Mouse (Mus musculus) embryonic facial prominence, embryonic 13.5 days (tissue): Measurements from ENCODE around the gene Tcap. TPM values are rescaled to one million over a fixed set of nuclear protein-coding genes. Genes with fewer than 3 reads are reported as not detected.
"Not testable (repeated sequence)": the region's sequence is repeated elsewhere in the genome, so short reads cannot be mapped to it uniquely, and the experiment has no call there.

Experiments
- ATAC-seq: fragments of 200-750 bp; cut with Nextera tagmentation; 2 replicates; pipeline ENCODE4 v1.8.0; 2017; ENCODE audit warnings: low read depth; ENCODE audit not compliant: insufficient number of reproducible peaks, insufficient read depth, low FRiP score, low TSS enrichment
- H3K27ac ChIP-seq: fragments of 300-500 bp; sonication (generic); 2 replicates; pipeline ENCODE4 v1.5.1; 2015; ENCODE audit warnings: moderate library complexity, mild to moderate bottlenecking, inconsistent platforms
- H3K27me3 ChIP-seq: fragments of 300-500 bp; sonication (generic); 2 replicates; pipeline ENCODE4 v1.6.1; 2015; ENCODE audit warnings: mild to moderate bottlenecking, inconsistent platforms
- H3K36me3 ChIP-seq: fragments of 300-500 bp; sonication (generic); 2 replicates; pipeline ENCODE4 v1.6.1; 2015; ENCODE audit warnings: mild to moderate bottlenecking, inconsistent platforms
- H3K4me1 ChIP-seq: fragments of 300-500 bp; sonication (generic); 2 replicates; pipeline ENCODE4 v1.6.1; 2015; ENCODE audit warnings: inconsistent platforms
- H3K4me2 ChIP-seq: fragments of 300-500 bp; sonication (generic); 2 replicates; pipeline ENCODE4 v1.6.1; 2015; ENCODE audit warnings: moderate library complexity, mild to moderate bottlenecking, inconsistent platforms
- H3K4me3 ChIP-seq: fragments of 300-500 bp; sonication (generic); 2 replicates; pipeline ENCODE4 v1.5.1; 2015; ENCODE audit warnings: mild to moderate bottlenecking, inconsistent platforms
- H3K9ac ChIP-seq: fragments of 300-500 bp; sonication (generic); 2 replicates; pipeline ENCODE4 v1.6.1; 2015; ENCODE audit warnings: mild to moderate bottlenecking, inconsistent platforms
- H3K9me3 ChIP-seq: fragments of 300-500 bp; sonication (generic); 2 replicates; pipeline ENCODE4 v1.6.1; 2016; ENCODE audit warnings: inconsistent platforms
- WGBS: fragments of 180-500 bp; shearing (Covaris S2); methylation state at CpG from one replicate; pipeline ENCODE4 v1.1.7; 2015; ENCODE audit warnings: mixed read lengths; 5-methylcytosine and 5-hydroxymethylcytosine counted together
- polyA plus RNA-seq: library from polyadenylated mRNA; unstranded; fragments of >200 nt; fragmentation: Nextera tagmentation; extraction: Ambion mirVana; gene quantifications from 2 replicates; pipeline ENCODE4 v1.2.1, GENCODE M21; 2015

The Tcap gene
- polyA plus RNA-seq, 1 experiment from 2014 or later = 0.89 TPM

- Histone ChIP-seq H3K9me3 (no peaks in the 10 kb centered on the region), H3K27me3 (no peaks in the 10 kb centered on the region), H3K36me3 (peaks cover 37% of the 10 kb centered on the region), H3K4me3 (no peak overlapping the region), H3K9ac (peak overlapping the region; percentile 21; the same call in 1 of the 2 replicates), H3K4me1 (peaks cover 14% of the 10 kb centered on the region), H3K27ac (no peak overlapping the region), H3K4me2 (0 out of 2 replicates have a peak overlapping the region, but pooled peaks have one; percentile 5)
- 34% methylated on average over 10 of the region's 10 CpGs for WGBS
- ATAC-seq = no peak
Observed at GRCm38 (mm10) chr11:98371556-98372240, 11.9 kb upstream of the Tcap start.

DNA sequence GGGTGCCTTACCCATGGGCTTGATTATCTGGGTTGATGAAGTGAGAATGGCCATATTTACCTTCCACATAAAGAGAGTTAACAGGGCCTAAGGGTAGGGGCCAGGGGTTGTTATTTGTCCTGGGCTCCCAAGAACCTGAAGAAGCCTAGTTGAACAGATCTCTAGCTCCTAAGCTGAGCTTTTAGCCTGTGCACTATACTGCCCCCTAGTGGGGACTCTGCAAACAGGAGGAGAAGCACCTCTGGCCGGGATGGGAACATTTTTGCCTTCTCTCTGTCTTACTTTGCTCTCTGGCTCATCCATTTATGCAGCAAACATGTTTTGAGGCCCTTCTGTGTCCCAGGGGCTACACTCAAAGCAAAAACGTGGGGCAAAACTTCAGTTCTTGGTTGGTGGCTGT lies 11.2 kb upstream of the Tcap start:
- ATAC-seq = no peak
- Histone ChIP-seq H3K9me3 (no peaks in the 10 kb centered on the region), H3K27me3 (no peaks in the 10 kb centered on the region), H3K27ac (no peak overlapping the region), H3K4me2 (no peak overlapping the region), H3K9ac (0 out of 2 replicates have a peak overlapping the region, but pooled peaks have one; percentile 21), H3K4me3 (no peak overlapping the region), H3K4me1 (peaks cover 14% of the 10 kb centered on the region), H3K36me3 (peaks cover 43% of the 10 kb centered on the region)
- WGBS = 7% methylated on average over 2 of the region's 2 CpGs

DNA sequence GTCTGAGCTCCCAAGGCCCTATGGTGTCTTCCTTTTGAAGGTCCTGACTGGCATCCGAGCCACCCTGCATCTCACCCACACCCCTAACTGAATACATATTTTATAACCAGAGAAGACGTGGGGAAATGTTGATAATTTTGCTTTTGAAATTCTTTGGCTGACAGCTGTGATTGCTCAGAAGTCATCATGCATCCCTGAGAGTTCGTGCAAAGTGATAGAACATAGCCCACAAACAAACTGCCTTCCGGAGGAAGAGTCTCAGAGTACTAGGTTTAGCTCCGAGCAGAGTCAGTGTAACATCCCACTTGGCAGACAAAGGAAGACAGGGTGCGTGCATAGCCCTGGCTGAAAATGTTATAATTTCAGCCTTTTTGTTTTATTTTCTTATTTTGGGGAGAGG lies 10.4 kb upstream of the Tcap start:
- no peak overlapping the region for H3K9ac ChIP-seq
- H3K27me3 ChIP-seq = no peaks in the 10 kb centered on the region
- H3K4me1 ChIP-seq = peaks cover 14% of the 10 kb centered on the region
- ATAC-seq = no peak
- H3K27ac ChIP-seq = no peak overlapping the region
- peaks cover 52% of the 10 kb centered on the region for H3K36me3 ChIP-seq
- WGBS = 87% methylated on average over 6 of the region's 6 CpGs
- H3K4me3 ChIP-seq = no peak overlapping the region
- H3K4me2 ChIP-seq = no peak overlapping the region
- H3K9me3 ChIP-seq = no peaks in the 10 kb centered on the region

GRCm38 (mm10) chr11:98374266-98374665 lies 9.3 kb upstream of the Tcap start:
- WGBS = 89% methylated on average over 8 of the region's 8 CpGs
- 0 out of 2 replicates have a peak overlapping the region, but pooled peaks have one; percentile 32 for H3K9ac ChIP-seq
- peaks cover 14% of the 10 kb centered on the region for H3K4me1 ChIP-seq
- ATAC-seq = no peak
- H3K9me3 ChIP-seq = no peaks in the 10 kb centered on the region
- no peak overlapping the region for H3K4me3 ChIP-seq
- H3K36me3 ChIP-seq = peaks cover 62% of the 10 kb centered on the region
- no peak overlapping the region for H3K4me2 ChIP-seq
- no peaks in the 10 kb centered on the region for H3K27me3 ChIP-seq
- H3K27ac ChIP-seq = no peak overlapping the region

DNA sequence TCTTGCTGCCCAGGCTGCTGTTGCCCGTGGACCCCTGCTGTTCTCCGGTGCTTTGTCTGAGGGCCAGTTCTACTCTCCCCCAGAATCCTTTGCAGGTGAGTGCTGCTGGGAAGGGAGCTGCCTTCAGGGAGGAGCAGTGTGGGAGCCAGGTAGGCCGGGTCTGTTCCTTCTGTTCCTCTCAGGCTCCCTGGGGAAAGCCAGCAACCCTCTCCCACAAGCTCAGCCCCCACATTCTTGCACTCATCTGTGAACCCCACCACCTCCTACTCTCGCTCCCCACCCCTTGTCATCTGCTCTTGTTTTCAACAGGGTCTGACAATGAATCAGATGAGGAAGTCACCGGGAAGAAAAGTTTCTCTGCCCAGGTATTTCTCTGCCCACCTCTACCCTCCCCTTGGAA lies 6.9 kb upstream of the Tcap start:
- 74% methylated on average over 5 of the region's 5 CpGs for WGBS

GRCm38 (mm10) chr11:98377787-98378186 lies 5.8 kb upstream of the Tcap start:
- Histone ChIP-seq H3K4me2 (no peak overlapping the region), H3K27me3 (no peaks in the 10 kb centered on the region), H3K9me3 (no peaks in the 10 kb centered on the region), H3K27ac (no peak overlapping the region), H3K4me1 (no peaks in the 10 kb centered on the region), H3K4me3 (no peak overlapping the region), H3K9ac (no peak overlapping the region), H3K36me3 (peaks cover 81% of the 10 kb centered on the region)
- WGBS = 79% methylated on average over 11 of the region's 11 CpGs
- no peak for ATAC-seq

More for the DNA sequence above, 6.9 kb upstream of the Tcap start:
- Histone ChIP-seq H3K27ac (no peak overlapping the region), H3K9ac (no peak overlapping the region), H3K27me3 (no peaks in the 10 kb centered on the region), H3K36me3 (peaks cover 82% of the 10 kb centered on the region), H3K4me1 (peaks cover 4% of the 10 kb centered on the region), H3K4me3 (no peak overlapping the region), H3K4me2 (no peak overlapping the region), H3K9me3 (no peaks in the 10 kb centered on the region)
- no peak for ATAC-seq

DNA sequence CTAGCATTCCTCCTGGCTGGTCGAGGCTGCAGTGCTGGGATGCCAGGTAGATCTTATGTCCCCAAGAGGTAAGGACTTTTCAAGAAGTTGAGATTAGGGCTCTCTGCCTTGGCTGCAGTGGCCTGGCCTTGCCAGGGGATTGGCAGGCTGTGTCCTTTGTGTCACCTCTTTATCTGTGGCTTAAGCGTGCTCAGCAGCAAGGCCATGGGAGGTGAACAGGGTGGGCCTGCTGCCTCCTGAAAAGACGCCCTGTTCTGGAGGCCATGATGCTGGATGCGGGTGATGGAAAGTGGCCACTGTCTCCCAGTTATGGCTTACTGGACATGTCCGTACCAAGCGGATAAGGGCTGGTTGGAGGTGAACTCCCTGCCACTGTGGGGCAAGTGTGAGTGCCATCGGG lies 4.2 kb upstream of the Tcap start:
- Histone ChIP-seq H3K4me2 (no peak overlapping the region), H3K4me1 (no peaks in the 10 kb centered on the region), H3K9me3 (no peaks in the 10 kb centered on the region), H3K27ac (no peak overlapping the region; the same call in 1 of the 2 replicates), H3K36me3 (peaks cover 69% of the 10 kb centered on the region), H3K27me3 (peaks cover 10% of the 10 kb centered on the region), H3K4me3 (no peak overlapping the region), H3K9ac (no peak overlapping the region)
- 92% methylated on average over 7 of the region's 7 CpGs for WGBS
- no peak for ATAC-seq

DNA sequence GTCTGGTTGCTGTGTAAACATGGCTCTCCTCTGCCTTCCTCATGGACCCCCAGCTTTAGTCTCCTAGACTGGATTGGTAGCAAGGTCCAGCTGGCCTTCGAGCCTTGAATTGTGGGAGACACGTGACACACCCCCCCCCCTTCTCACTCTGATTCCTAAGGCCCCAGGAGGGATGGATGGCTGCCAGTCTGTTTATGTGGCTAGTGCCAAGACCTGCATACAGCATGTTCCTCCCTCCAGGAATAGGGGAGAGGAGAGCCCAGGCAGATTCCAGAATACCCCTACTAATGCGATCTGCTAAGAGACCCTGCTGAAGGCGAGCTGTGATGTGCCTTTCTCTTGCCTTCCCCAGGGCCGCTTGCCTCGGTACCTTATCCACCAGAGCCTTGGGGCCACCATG lies 3.5 kb upstream of the Tcap start:
- peaks cover 17% of the 10 kb centered on the region for H3K27me3 ChIP-seq
- H3K9ac ChIP-seq = peak overlapping the region; percentile 36; the same call in 1 of the 2 replicates
- H3K27ac ChIP-seq = no peak overlapping the region; the same call in 1 of the 2 replicates
- peaks cover 62% of the 10 kb centered on the region for H3K36me3 ChIP-seq
- 88% methylated on average over 6 of the region's 6 CpGs for WGBS
- no peak overlapping the region for H3K4me2 ChIP-seq
- no peak for ATAC-seq
- H3K4me3 ChIP-seq = no peak overlapping the region
- no peaks in the 10 kb centered on the region for H3K9me3 ChIP-seq
- no peaks in the 10 kb centered on the region for H3K4me1 ChIP-seq

DNA sequence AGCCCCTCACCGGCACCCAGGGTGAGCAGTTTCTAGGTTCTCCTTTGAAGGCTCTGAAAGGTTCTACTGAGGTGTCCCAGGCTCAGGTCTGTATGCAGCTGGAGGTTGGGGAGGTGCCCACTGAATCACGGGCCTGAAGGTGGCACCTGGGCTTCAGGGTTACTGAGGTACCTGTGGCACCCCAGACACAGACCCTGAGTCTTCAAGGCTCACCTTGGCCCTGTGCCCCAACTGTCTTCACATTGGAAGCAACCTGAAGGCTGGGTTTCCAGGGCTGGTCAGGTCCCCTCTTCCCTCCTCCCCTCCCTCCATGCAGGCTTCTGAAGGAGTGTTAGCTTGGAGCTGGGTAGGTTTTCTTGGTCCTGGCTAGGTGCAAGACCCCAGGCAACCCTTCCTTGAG lies 2.0 kb upstream of the Tcap start:
- ATAC-seq = no peak
- Histone ChIP-seq H3K4me2 (no peak overlapping the region), H3K27ac (no peak overlapping the region), H3K9ac (no peak overlapping the region), H3K9me3 (no peaks in the 10 kb centered on the region), H3K4me1 (peaks cover 4% of the 10 kb centered on the region), H3K4me3 (no peak overlapping the region), H3K27me3 (peaks cover 33% of the 10 kb centered on the region), H3K36me3 (peaks cover 47% of the 10 kb centered on the region)
- WGBS = 90% methylated on average over 2 of the region's 2 CpGs

GRCm38 (mm10) chr11:98382405-98382804 lies 1.2 kb upstream of the Tcap start:
- not testable (repeated sequence) for H3K4me2 ChIP-seq, H3K9me3 ChIP-seq, H3K27ac ChIP-seq, H3K9ac ChIP-seq, H3K4me1 ChIP-seq, ATAC-seq, H3K4me3 ChIP-seq
- WGBS = 52% methylated on average over 2 of the region's 2 CpGs
- Histone ChIP-seq H3K27me3 (peaks cover 40% of the 10 kb centered on the region), H3K36me3 (peaks cover 39% of the 10 kb centered on the region)

DNA sequence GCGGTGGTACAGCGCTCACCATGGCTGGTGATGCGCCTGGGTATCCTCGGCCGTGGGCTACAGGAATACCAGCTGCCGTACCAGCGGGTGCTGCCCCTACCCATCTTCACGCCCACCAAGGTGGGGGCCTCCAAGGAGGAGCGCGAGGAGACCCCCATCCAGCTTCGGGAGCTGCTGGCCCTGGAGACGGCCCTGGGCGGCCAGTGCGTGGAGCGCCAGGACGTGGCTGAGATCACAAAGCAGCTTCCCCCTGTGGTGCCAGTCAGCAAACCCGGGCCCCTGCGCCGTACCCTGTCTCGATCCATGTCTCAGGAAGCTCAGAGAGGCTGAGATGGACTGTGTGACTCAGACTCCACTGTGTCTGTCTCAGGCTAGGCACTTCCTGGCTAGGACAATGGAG lies 605 bp downstream of the Tcap start:
- H3K4me3 ChIP-seq = no peak overlapping the region
- no peak for ATAC-seq
- no peaks in the 10 kb centered on the region for H3K9me3 ChIP-seq
- no peak overlapping the region for H3K9ac ChIP-seq
- WGBS = 66% methylated on average over 20 of the region's 20 CpGs
- H3K4me2 ChIP-seq = no peak overlapping the region
- H3K36me3 ChIP-seq = peaks cover 21% of the 10 kb centered on the region
- H3K4me1 ChIP-seq = peaks cover 7% of the 10 kb centered on the region
- no peak overlapping the region for H3K27ac ChIP-seq
- H3K27me3 ChIP-seq = peaks cover 58% of the 10 kb centered on the region
